Mouse (Mus musculus): ENCODE data around the gene March7.

DNA sequence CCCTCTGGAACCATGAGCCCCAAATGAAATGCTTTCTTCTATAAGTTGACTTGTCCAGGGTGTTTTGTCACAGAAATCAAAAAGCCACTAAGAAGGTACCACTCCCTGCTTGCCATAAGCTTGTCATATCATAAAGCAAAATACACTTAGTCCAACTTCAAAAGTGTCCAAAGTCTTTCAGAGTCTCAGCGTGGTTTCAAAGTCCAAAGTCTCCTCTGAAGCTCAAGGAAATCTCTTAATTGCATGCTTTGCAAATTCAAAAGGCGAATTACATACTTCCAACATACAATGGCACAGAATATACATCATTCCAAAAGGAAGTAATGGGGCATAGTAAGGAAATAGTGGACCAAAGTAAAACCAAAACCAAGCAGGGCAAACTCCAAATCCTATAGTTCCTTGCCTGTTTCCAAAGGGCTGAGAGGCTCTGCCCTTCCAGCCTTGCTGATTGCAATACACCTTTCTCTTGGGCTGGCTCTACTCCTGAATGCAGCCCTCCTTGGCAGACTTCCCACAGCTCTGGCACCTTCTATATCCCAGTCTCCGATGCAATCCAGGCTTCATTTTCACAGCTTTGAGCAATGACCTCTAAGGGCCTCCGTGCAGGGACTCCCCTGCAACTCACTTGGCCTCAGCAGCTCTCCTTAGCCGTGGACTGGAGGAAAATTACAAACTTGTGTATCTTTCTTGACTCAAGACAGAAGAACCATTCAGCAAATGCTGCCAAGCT, 51.1 kb downstream of the March7 start:
- no peak for TF ChIP-seq EP300 (IDR thresholded peaks at IDR 0.05; ENCODE audit: insufficient read depth, low read depth, low read length)
- no peak for TF ChIP-seq POLR2A (IDR thresholded peaks at IDR 0.05; ENCODE audit: insufficient read depth, low read depth, low read length)

Data from heart, adult 2 months (tissue).